Mouse (Mus musculus): ENCODE results near the gene Wfdc1. TPM values are rescaled to one million over a fixed set of nuclear protein-coding genes. Genes with fewer than 3 reads are reported as not detected.

Wfdc1 gene
- polyA plus RNA-seq, 1 experiment from 2014 or later, result 7.5 TPM

DNA sequence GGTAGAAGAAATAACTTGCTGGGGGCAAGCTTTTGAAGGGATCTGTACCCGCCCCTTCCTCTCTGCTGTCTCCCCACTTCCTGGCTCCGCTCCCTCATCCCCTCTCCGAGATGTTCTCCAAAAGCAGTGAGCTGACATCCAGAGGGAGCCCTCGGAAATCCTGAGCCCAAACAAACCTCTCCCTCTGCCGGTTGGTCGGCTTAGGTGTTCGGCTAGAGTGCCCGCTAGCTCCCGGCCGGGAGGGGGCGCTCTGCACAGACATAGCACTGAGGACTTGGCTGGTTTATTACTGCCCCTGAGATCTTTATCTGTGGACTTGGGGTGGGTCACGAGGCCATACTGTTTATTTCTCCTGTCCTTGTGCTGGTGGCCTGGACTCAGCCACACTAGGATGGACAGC is 3.1 kb downstream of the Wfdc1 start:
- Histone ChIP-seq H3K27ac (ENCODE audit: low read length) (no peak overlapping the region), H3K27me3 (ENCODE audit: control insufficient read depth, insufficient read depth, low read length) (no peaks in the 10 kb centered on the region), H3K4me3 (ENCODE audit: low read length) (no peak overlapping the region), H3K4me2 (ENCODE audit: low read depth, low read length) (no peak overlapping the region), H3K36me3 (ENCODE audit: control insufficient read depth, insufficient read depth) (no peaks in the 10 kb centered on the region), H3K9me3 (replicated peaks; ENCODE audit: control insufficient read depth, low read length) (no peaks in the 10 kb centered on the region), H3K9ac (ENCODE audit: low read length) (no peak overlapping the region), H3K4me1 (ENCODE audit: control insufficient read depth, insufficient read depth, low read length) (peaks cover 28% of the 10 kb centered on the region)
- ATAC-seq (replicated peaks; ENCODE audit: extremely low read depth, insufficient read depth, low FRiP score), result no peak
- WGBS, result 52% methylated on average over 12 of the region's 12 CpGs

DNA sequence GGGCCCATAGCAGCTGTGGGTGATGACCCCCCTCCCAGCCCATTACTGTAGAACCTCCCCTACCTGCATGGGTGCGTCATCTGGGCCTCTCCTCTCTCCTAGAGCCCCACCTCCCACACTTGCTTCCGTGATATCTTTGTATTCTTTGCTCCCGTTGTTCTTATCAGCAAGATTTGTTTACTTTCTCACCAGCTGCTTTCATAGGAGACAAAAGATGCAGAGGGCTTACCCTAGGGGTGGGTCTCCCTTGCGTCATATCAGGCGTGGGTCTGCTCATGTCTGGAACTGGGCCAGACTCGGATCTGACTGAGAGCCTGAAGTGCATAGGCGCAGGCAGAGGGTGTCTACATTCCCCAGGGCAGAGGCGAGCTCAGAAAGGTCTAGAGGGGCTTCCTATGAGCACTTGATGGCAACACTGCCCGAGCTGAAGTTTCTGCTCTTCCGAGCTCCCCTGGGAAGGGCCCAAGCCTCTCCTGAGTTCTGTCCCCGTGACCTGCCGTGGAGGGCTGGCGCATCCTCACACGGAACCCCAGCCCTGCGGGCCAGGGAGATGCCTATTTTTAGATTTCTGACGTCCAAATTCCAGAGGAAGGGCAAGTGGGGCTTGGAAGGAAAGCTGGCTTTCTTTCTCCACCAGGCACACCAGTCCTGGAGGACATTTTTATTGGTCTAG is 4.4 kb downstream of the Wfdc1 start:
- WGBS, result 8% methylated on average over 16 of the region's 16 CpGs
- H3K27ac ChIP-seq (ENCODE audit: low read length), result peak overlapping the region; percentile 94
- ATAC-seq (replicated peaks; ENCODE audit: extremely low read depth, insufficient read depth, low FRiP score), result peak; percentile 79
- peak overlapping the region; percentile 33 for H3K4me3 ChIP-seq (ENCODE audit: low read length)
- peak overlapping the region; percentile 71 for H3K9ac ChIP-seq (ENCODE audit: low read length)
- peaks cover 24% of the 10 kb centered on the region for H3K4me1 ChIP-seq (ENCODE audit: control insufficient read depth, insufficient read depth, low read length)
- no peaks in the 10 kb centered on the region for H3K27me3 ChIP-seq (ENCODE audit: control insufficient read depth, insufficient read depth, low read length)
- H3K36me3 ChIP-seq (ENCODE audit: control insufficient read depth, insufficient read depth), result no peaks in the 10 kb centered on the region
- no peaks in the 10 kb centered on the region for H3K9me3 ChIP-seq (replicated peaks; ENCODE audit: control insufficient read depth, low read length)
- peak overlapping the region; percentile 66 for H3K4me2 ChIP-seq (ENCODE audit: low read depth, low read length)

DNA sequence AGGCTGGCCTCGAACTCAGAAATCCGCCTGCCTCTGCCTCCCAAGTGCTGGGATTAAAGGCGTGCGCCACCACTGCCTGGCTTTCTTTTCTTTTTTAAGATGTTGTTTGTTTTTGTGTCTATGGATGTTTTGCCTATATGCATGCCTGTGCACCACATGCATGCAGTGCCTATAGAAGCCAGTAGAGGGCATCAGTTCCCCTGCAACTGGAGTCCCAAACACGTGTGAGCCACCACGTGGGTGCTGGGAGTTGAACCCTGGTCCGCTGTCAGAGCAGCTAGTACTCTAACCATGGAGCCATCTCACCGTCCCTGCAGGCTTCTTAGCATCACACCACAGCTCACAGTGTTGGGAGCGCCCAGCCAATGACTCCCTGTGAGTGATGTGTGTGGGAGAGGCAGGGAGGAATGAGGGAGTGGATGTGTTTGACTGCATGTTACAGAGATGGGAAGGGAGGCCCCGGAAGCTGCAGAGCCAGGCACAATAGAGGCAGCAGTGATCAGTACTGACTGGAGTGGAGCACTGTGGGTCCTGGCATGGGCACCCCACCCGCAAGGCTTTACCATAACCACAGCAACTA is 7.9 kb downstream of the Wfdc1 start:
- Histone ChIP-seq H3K9me3 (replicated peaks; ENCODE audit: control insufficient read depth, low read length) (no peaks in the 10 kb centered on the region), H3K4me2 (ENCODE audit: low read depth, low read length) (no peak overlapping the region), H3K27me3 (ENCODE audit: control insufficient read depth, insufficient read depth, low read length) (no peaks in the 10 kb centered on the region), H3K9ac (ENCODE audit: low read length) (no peak overlapping the region), H3K36me3 (ENCODE audit: control insufficient read depth, insufficient read depth) (no peaks in the 10 kb centered on the region), H3K4me1 (ENCODE audit: control insufficient read depth, insufficient read depth, low read length) (peaks cover 12% of the 10 kb centered on the region), H3K4me3 (ENCODE audit: low read length) (no peak overlapping the region), H3K27ac (ENCODE audit: low read length) (no peak overlapping the region)
- ATAC-seq (replicated peaks; ENCODE audit: extremely low read depth, insufficient read depth, low FRiP score), result no peak
- 80% methylated on average over 9 of the region's 11 CpGs for WGBS

DNA sequence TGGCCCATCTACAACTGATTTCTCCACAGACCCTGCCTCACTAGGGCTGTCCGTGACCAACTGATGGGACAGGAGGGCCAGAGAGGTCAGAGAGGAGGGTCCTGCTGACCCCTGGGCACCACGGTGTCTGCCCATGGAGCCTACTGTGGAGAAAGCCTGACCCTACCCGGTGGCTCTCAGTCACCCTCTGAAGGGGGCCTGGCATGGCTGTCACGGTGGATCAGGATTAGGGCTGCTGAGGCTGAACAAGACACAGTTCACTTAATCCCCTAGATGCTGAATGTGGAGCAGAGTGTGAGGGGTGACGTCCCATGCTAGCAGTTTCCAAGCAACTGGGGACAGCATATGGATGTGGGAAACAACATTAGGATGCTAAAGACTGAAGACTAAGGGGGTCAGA is 9.3 kb downstream of the Wfdc1 start:
- WGBS, result 78% methylated on average over 5 of the region's 5 CpGs
- H3K4me1 ChIP-seq (ENCODE audit: control insufficient read depth, insufficient read depth, low read length), result peaks cover 7% of the 10 kb centered on the region
- H3K4me3 ChIP-seq (ENCODE audit: low read length), result no peak overlapping the region
- no peaks in the 10 kb centered on the region for H3K27me3 ChIP-seq (ENCODE audit: control insufficient read depth, insufficient read depth, low read length)
- H3K27ac ChIP-seq (ENCODE audit: low read length), result no peak overlapping the region
- H3K4me2 ChIP-seq (ENCODE audit: low read depth, low read length), result no peak overlapping the region
- no peaks in the 10 kb centered on the region for H3K36me3 ChIP-seq (ENCODE audit: control insufficient read depth, insufficient read depth)
- H3K9me3 ChIP-seq (replicated peaks; ENCODE audit: control insufficient read depth, low read length), result no peaks in the 10 kb centered on the region
- no peak overlapping the region for H3K9ac ChIP-seq (ENCODE audit: low read length)
- no peak for ATAC-seq (replicated peaks; ENCODE audit: extremely low read depth, insufficient read depth, low FRiP score)

DNA sequence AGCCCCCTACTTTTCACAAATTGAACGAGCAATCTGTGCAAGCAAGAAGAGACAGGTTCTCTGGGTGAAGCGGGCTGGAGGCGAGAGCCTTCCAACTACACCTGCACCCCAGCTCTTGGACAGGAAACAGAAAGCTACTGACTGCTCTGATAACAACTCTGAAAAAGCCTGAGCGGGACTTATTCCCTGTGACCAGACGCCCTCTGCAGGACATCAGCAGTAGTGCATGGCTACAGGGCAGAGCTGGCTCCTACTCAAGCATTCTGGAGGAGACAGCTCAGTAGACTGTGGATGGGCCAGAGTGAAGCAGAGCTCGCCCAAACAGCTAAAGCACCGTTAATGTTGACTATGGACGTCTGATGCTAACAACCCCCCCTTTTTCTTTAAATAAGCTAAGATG is 10.2 kb downstream of the Wfdc1 start:
- Histone ChIP-seq H3K9me3 (replicated peaks; ENCODE audit: control insufficient read depth, low read length) (no peaks in the 10 kb centered on the region), H3K27ac (ENCODE audit: low read length) (no peak overlapping the region), H3K27me3 (ENCODE audit: control insufficient read depth, insufficient read depth, low read length) (no peaks in the 10 kb centered on the region), H3K9ac (ENCODE audit: low read length) (no peak overlapping the region), H3K4me3 (ENCODE audit: low read length) (no peak overlapping the region), H3K4me2 (ENCODE audit: low read depth, low read length) (no peak overlapping the region), H3K4me1 (ENCODE audit: control insufficient read depth, insufficient read depth, low read length) (no peaks in the 10 kb centered on the region; the same call in 1 of the 2 replicates), H3K36me3 (ENCODE audit: control insufficient read depth, insufficient read depth) (no peaks in the 10 kb centered on the region)
- peak; percentile 53 for ATAC-seq (replicated peaks; ENCODE audit: extremely low read depth, insufficient read depth, low FRiP score)
- 11% methylated on average over 8 of the region's 8 CpGs for WGBS

DNA sequence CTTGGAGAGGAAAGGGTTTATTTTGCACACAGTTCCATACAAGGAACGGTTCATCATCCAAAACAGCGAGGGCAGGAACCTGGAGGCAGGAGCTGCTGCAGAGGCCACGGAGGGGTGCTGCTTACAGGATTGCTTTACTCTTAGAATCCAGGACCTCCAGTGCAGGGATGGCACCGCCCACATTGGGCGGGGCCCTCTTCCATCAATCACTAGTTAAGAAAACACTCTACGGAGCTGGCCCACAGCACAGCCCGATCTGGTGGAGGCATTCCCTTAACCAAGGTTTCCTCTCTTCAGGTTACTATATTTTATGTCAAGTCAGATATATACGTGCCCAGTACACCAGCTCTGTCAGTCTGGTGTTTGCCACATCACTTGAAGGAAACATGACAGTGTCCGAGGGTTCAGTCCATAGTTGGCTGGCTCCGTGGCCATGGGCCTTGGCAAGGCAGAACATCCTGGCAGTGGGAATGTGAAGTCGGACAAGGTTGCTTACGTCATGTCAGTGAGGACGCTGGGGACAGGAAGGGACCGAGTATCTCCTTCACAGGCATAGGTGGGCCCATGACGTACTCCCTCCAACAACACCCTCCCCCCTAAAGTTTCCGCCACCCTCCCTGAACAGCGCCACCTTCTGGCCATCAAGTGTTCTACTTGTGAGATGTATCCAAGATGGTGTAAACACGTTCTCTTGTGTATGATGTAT is 12.1 kb downstream of the Wfdc1 start:
- no peaks in the 10 kb centered on the region for H3K36me3 ChIP-seq (ENCODE audit: control insufficient read depth, insufficient read depth)
- no peaks in the 10 kb centered on the region for H3K27me3 ChIP-seq (ENCODE audit: control insufficient read depth, insufficient read depth, low read length)
- no peak for ATAC-seq (replicated peaks; ENCODE audit: extremely low read depth, insufficient read depth, low FRiP score)
- WGBS, result 9% methylated on average over 18 of the region's 18 CpGs
- H3K9me3 ChIP-seq (replicated peaks; ENCODE audit: control insufficient read depth, low read length), result no peaks in the 10 kb centered on the region
- no peak overlapping the region for H3K27ac ChIP-seq (ENCODE audit: low read length)
- peak overlapping the region; percentile 28 for H3K4me2 ChIP-seq (ENCODE audit: low read depth, low read length)
- H3K4me1 ChIP-seq (ENCODE audit: control insufficient read depth, insufficient read depth, low read length), result no peaks in the 10 kb centered on the region; the same call in 1 of the 2 replicates
- no peak overlapping the region for H3K4me3 ChIP-seq (ENCODE audit: low read length)
- no peak overlapping the region for H3K9ac ChIP-seq (ENCODE audit: low read length)

DNA sequence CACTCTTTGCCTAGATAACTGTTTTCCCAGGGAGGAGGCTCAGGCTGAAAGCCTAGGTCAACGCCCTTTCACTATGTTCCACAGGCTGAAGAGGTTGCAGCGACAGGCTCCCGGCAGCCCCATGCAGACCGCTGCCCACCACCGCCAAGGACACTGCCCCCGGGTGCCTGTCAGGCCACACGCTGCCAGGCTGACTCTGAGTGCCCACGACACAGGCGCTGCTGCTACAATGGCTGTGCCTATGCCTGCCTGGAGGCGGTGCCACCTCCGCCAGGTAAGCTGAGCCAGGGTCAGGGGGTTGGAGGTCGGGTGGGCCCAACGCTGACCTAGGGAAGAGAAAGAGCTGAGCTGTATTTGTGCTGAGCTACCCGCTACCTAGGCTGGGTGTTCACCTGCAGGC is 13.0 kb downstream of the Wfdc1 start:
- Histone ChIP-seq H3K4me1 (ENCODE audit: control insufficient read depth, insufficient read depth, low read length) (no peaks in the 10 kb centered on the region; the same call in 1 of the 2 replicates), H3K9ac (ENCODE audit: low read length) (no peak overlapping the region), H3K4me3 (ENCODE audit: low read length) (no peak overlapping the region), H3K36me3 (ENCODE audit: control insufficient read depth, insufficient read depth) (no peaks in the 10 kb centered on the region), H3K27me3 (ENCODE audit: control insufficient read depth, insufficient read depth, low read length) (no peaks in the 10 kb centered on the region), H3K9me3 (replicated peaks; ENCODE audit: control insufficient read depth, low read length) (no peaks in the 10 kb centered on the region), H3K4me2 (ENCODE audit: low read depth, low read length) (no peak overlapping the region), H3K27ac (ENCODE audit: low read length) (no peak overlapping the region)
- WGBS, result 61% methylated on average over 14 of the region's 14 CpGs
- no peak for ATAC-seq (replicated peaks; ENCODE audit: extremely low read depth, insufficient read depth, low FRiP score)

DNA sequence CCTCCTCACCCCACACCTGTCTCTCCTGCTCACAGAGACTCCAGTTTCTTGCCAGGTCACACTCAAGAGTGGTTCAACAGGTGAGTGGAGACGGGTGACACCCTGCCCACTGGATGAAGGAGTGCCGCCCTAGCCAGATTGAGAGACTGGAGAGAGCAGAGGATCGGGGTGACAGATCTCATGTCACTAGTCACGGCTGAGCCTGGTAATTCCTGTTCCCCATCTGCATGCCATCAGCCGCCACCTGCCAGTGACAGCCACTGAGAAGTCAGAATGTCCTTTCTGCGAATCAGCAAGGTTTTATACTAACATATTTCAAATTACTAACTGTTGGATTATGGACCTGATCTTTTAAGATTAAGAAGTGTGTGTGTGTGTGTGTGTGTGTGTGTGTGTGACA is 24.4 kb downstream of the Wfdc1 start:
- 40% methylated on average over 6 of the region's 6 CpGs for WGBS
- H3K4me1 ChIP-seq (ENCODE audit: control insufficient read depth, insufficient read depth, low read length), result no peaks in the 10 kb centered on the region
- no peak; the same call in 1 of the 2 replicates for ATAC-seq (replicated peaks; ENCODE audit: extremely low read depth, insufficient read depth, low FRiP score)
- H3K27me3 ChIP-seq (ENCODE audit: control insufficient read depth, insufficient read depth, low read length), result peaks cover 2% of the 10 kb centered on the region; the same call in 1 of the 2 replicates
- no peak overlapping the region for H3K4me2 ChIP-seq (ENCODE audit: low read depth, low read length)
- no peaks in the 10 kb centered on the region for H3K9me3 ChIP-seq (replicated peaks; ENCODE audit: control insufficient read depth, low read length)
- no peak overlapping the region for H3K9ac ChIP-seq (ENCODE audit: low read length)
- no peak overlapping the region for H3K4me3 ChIP-seq (ENCODE audit: low read length)
- no peaks in the 10 kb centered on the region for H3K36me3 ChIP-seq (ENCODE audit: control insufficient read depth, insufficient read depth)
- no peak overlapping the region for H3K27ac ChIP-seq (ENCODE audit: low read length)

DNA sequence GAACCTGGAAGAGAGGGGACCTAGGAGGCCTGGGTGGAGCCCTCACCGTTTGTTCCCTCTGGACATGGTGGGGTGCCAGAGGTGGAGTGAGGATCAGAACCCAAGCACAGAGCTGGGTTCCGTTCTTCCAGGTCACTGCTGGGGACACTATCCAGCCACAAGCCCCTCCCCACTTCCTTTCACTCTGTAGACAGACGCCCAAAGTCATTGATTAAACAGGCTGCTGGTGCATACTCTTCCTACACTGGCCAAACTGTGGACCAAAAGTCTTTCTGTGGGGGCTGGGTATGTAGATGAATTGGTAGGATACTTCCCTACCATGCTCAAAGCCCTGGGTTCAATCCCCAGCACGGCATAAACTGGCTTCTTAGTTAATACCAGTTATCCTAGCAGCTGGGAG is 25.8 kb downstream of the Wfdc1 start:
- 82% methylated on average over 4 of the region's 4 CpGs for WGBS
- no peak for ATAC-seq (replicated peaks; ENCODE audit: extremely low read depth, insufficient read depth, low FRiP score)
- H3K4me1 ChIP-seq (ENCODE audit: control insufficient read depth, insufficient read depth, low read length), result no peaks in the 10 kb centered on the region

More for the DNA sequence above, 25.8 kb downstream of the Wfdc1 start:
- Histone ChIP-seq H3K9me3 (replicated peaks; ENCODE audit: control insufficient read depth, low read length) (no peaks in the 10 kb centered on the region), H3K36me3 (ENCODE audit: control insufficient read depth, insufficient read depth) (no peaks in the 10 kb centered on the region), H3K27me3 (ENCODE audit: control insufficient read depth, insufficient read depth, low read length) (peaks cover 5% of the 10 kb centered on the region; the same call in 1 of the 2 replicates), H3K4me2 (ENCODE audit: low read depth, low read length) (no peak overlapping the region), H3K4me3 (ENCODE audit: low read length) (no peak overlapping the region), H3K27ac (ENCODE audit: low read length) (no peak overlapping the region), H3K9ac (ENCODE audit: low read length) (no peak overlapping the region)
